Mouse (Mus musculus) kidney, embryonic 14.5 days (tissue): Measurements from ENCODE around the gene Fibp. TPM values are rescaled to one million over a fixed set of nuclear protein-coding genes. Genes with fewer than 3 reads are reported as not detected.
A peak's percentile ranks its signal among the peaks of the same experiment; 100 is the strongest.

Source experiments
- ATAC-seq: fragments of 200-750 bp; cut with Nextera tagmentation; 2 replicates; pipeline ENCODE4 v1.8.0; 2017; ENCODE audit warnings: moderate number of reproducible peaks, mild to moderate bottlenecking, moderate TSS enrichment, moderate library complexity; ENCODE audit not compliant: low FRiP score, low TSS enrichment
- H3K27ac ChIP-seq: fragments of 300-500 bp; sonication (generic); 2 replicates; pipeline ENCODE4 v1.5.1; 2014; ENCODE audit warnings: low read depth, mild to moderate bottlenecking, low read length, moderate library complexity, mixed read lengths
- H3K27me3 ChIP-seq: fragments of 300-500 bp; sonication (generic); 2 replicates; pipeline ENCODE4 v1.6.1; 2014; ENCODE audit warnings: mild to moderate bottlenecking, low read length; ENCODE audit not compliant: control insufficient read depth, insufficient read depth
- H3K36me3 ChIP-seq: fragments of 300-500 bp; sonication (generic); 2 replicates; pipeline ENCODE4 v1.6.1; 2014; ENCODE audit warnings: low read length, mixed read lengths; ENCODE audit not compliant: control insufficient read depth, insufficient read depth
- H3K4me1 ChIP-seq: fragments of 300-500 bp; sonication (generic); 2 replicates; pipeline ENCODE4 v1.6.1; 2014; ENCODE audit warnings: low read length, mixed read lengths; ENCODE audit not compliant: control insufficient read depth, insufficient read depth
- H3K4me2 ChIP-seq: fragments of 300-500 bp; sonication (generic); replicated peaks from 2 replicates; pipeline ENCODE4 v1.6.1; 2014; ENCODE audit warnings: low read depth, mild to moderate bottlenecking, low read length
- H3K4me3 ChIP-seq: fragments of 300-500 bp; sonication (generic); 2 replicates; pipeline ENCODE4 v1.5.1; 2014; ENCODE audit warnings: mild to moderate bottlenecking, low read length
- H3K9ac ChIP-seq: fragments of 300-500 bp; sonication (generic); 2 replicates; pipeline ENCODE4 v1.6.1; 2014; ENCODE audit warnings: low read depth, mild to moderate bottlenecking, low read length, moderate library complexity
- H3K9me3 ChIP-seq: fragments of 300-500 bp; sonication (generic); 2 replicates; pipeline ENCODE4 v1.6.1; 2016; ENCODE audit warnings: low read length; ENCODE audit not compliant: control insufficient read depth
- WGBS: fragments of 180-500 bp; shearing (Covaris S2); extraction: QIAGEN DNeasy Blood & Tissue Kit; methylation state at CpG from one replicate; pipeline ENCODE4 v1.1.7; 2014; 5-methylcytosine and 5-hydroxymethylcytosine counted together
- polyA plus RNA-seq: library from polyadenylated mRNA; unstranded; fragments of >200 nt; fragmentation: Nextera tagmentation; extraction: Ambion mirVana; gene quantifications from 2 replicates; pipeline ENCODE4 v1.2.1, GENCODE M21; 2014

Gene Fibp
- polyA plus RNA-seq, 1 experiment from 2014 or later: 122 TPM

DNA sequence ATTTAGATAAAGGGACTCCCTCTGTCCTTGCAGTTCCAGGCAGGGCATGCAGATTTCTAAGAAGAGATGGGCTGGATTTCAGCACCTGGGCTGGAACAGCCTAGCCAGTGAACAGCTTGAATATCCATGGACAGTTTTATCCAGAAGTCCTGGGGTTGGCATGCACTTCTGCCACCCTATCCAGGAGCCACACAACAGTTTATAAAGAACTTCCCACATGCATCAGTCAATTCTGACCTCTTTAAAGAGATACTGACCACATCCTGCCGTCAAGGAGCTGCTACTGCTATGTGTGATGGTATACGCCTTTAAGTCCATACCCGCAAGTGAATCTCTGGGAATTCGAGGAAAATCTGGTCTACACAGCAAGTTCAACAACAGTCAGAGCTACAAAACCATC lies 31.2 kb upstream of the Fibp start:
- ATAC-seq: no peak
- no peak overlapping the region for H3K27ac ChIP-seq
- no peak overlapping the region for H3K9ac ChIP-seq
- H3K4me2 ChIP-seq: no peak overlapping the region
- H3K4me3 ChIP-seq: no peak overlapping the region
- peaks cover 30% of the 10 kb centered on the region for H3K4me1 ChIP-seq
- peaks cover 15% of the 10 kb centered on the region for H3K36me3 ChIP-seq
- H3K9me3 ChIP-seq: no peaks in the 10 kb centered on the region
- H3K27me3 ChIP-seq: no peaks in the 10 kb centered on the region
- WGBS: 88% methylated on average over 4 of the region's 4 CpGs

GRCm38 (mm10) chr19:5429806-5430205 lies 30.6 kb upstream of the Fibp start:
- no peak overlapping the region for H3K9ac ChIP-seq
- 82% methylated on average over 8 of the region's 8 CpGs for WGBS
- H3K4me2 ChIP-seq: no peak overlapping the region
- H3K4me1 ChIP-seq: peaks cover 30% of the 10 kb centered on the region
- no peaks in the 10 kb centered on the region for H3K27me3 ChIP-seq
- no peak overlapping the region for H3K4me3 ChIP-seq
- H3K36me3 ChIP-seq: peaks cover 15% of the 10 kb centered on the region
- no peak for ATAC-seq
- H3K27ac ChIP-seq: no peak overlapping the region
- no peaks in the 10 kb centered on the region for H3K9me3 ChIP-seq

- H3K9ac ChIP-seq: no peak overlapping the region
- peaks cover 15% of the 10 kb centered on the region for H3K36me3 ChIP-seq
- no peaks in the 10 kb centered on the region for H3K9me3 ChIP-seq
- 100% methylated on average over 1 of the region's 1 CpGs for WGBS
- no peak overlapping the region for H3K4me3 ChIP-seq
- H3K27me3 ChIP-seq: no peaks in the 10 kb centered on the region
- peaks cover 30% of the 10 kb centered on the region for H3K4me1 ChIP-seq
- H3K27ac ChIP-seq: no peak overlapping the region
- no peak overlapping the region for H3K4me2 ChIP-seq
- ATAC-seq: no peak
These were observed 30.0 kb upstream of the Fibp start for GRCm38 (mm10) chr19:5430408-5430807.

DNA sequence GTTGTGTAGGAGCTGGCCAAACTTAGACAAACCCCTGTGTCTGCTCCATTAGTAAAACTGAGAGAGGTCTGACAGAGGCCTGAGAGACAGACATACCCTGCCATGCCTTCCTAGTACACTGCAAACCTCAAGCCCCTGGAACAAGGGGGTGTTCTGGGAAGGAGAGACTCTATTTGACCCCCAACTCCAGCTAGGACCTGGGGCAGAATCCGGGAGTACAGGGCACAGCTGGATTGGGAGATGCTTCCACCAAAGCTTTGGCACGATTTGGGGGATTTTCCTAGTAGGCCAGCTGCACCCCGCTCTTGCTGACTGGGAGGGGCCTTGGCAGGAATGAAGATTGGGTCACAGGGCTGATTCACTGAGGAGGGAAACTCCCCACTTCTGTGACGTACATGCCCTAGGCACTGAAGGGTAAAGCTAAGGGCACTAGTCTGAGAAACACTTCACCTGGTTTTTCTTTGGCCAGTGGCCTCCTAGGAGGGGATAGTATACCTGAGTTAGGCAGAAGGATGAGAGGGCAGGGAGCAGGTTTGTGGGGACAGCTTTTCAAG lies 28.4 kb upstream of the Fibp start:
- 76% methylated on average over 4 of the region's 4 CpGs for WGBS
- ATAC-seq: no peak

GRCm38 (mm10) chr19:5432992-5433852 lies 27.2 kb upstream of the Fibp start:
- Histone ChIP-seq H3K9ac (peak overlapping the region; percentile 46), H3K4me2 (peak overlapping the region; percentile 60), H3K27ac (peak overlapping the region; percentile 61), H3K4me1 (peaks cover 18% of the 10 kb centered on the region), H3K4me3 (peak overlapping the region; percentile 26), H3K27me3 (no peaks in the 10 kb centered on the region), H3K9me3 (no peaks in the 10 kb centered on the region), H3K36me3 (no peaks in the 10 kb centered on the region)
- ATAC-seq: peak; percentile 75
- WGBS: 9% methylated on average over 16 of the region's 16 CpGs

More for the DNA sequence above, 28.4 kb upstream of the Fibp start:
- H3K27ac ChIP-seq: no peak overlapping the region
- H3K9me3 ChIP-seq: no peaks in the 10 kb centered on the region
- H3K4me3 ChIP-seq: no peak overlapping the region
- H3K4me2 ChIP-seq: no peak overlapping the region
- H3K9ac ChIP-seq: no peak overlapping the region
- peaks cover 18% of the 10 kb centered on the region for H3K4me1 ChIP-seq
- H3K27me3 ChIP-seq: no peaks in the 10 kb centered on the region
- H3K36me3 ChIP-seq: peaks cover 3% of the 10 kb centered on the region

GRCm38 (mm10) chr19:5433951-5434350 lies 26.5 kb upstream of the Fibp start:
- peak overlapping the region; percentile 60; the same call in 1 of the 2 replicates for H3K4me2 ChIP-seq
- H3K36me3 ChIP-seq: no peaks in the 10 kb centered on the region
- H3K27me3 ChIP-seq: no peaks in the 10 kb centered on the region
- H3K4me3 ChIP-seq: no peak overlapping the region
- peaks cover 18% of the 10 kb centered on the region for H3K4me1 ChIP-seq
- H3K9me3 ChIP-seq: no peaks in the 10 kb centered on the region
- no peak overlapping the region for H3K27ac ChIP-seq
- 65% methylated on average over 7 of the region's 7 CpGs for WGBS
- ATAC-seq: no peak
- no peak overlapping the region; the same call in 1 of the 2 replicates for H3K9ac ChIP-seq

DNA sequence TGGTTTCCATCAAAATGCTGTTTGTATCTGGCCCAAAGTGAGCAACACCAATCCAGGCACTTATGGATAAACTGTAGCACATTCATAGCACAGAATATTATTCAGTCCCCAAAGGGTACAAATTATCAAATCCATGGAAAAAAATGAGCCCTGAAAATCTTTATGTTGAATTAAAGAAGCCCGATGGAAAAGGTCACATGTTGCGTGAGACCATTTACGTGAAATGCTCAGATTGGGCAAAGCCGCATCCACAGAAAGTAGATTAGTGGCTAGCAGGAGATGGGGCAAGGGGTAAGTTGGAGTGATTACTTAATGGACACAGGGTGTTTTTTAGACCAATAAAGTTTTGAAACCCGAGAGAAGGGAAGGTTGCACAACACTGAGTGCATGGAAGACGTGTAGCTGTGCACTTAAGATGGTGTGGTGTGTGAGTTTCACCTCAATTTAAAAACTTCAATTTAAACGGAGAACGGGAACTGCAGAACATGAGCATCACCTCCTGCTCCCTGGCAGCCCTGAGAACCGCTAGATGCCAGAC lies 16.0 kb upstream of the Fibp start:
- 63% methylated on average over 9 of the region's 9 CpGs for WGBS
- no peaks in the 10 kb centered on the region for H3K36me3 ChIP-seq
- peaks cover 27% of the 10 kb centered on the region for H3K27me3 ChIP-seq
- ATAC-seq: no peak
- H3K9me3 ChIP-seq: no peaks in the 10 kb centered on the region; the same call in 1 of the 2 replicates
- H3K9ac ChIP-seq: no peak overlapping the region
- no peaks in the 10 kb centered on the region; the same call in 1 of the 2 replicates for H3K4me1 ChIP-seq
- no peak overlapping the region for H3K27ac ChIP-seq
- H3K4me2 ChIP-seq: no peak overlapping the region
- H3K4me3 ChIP-seq: no peak overlapping the region

DNA sequence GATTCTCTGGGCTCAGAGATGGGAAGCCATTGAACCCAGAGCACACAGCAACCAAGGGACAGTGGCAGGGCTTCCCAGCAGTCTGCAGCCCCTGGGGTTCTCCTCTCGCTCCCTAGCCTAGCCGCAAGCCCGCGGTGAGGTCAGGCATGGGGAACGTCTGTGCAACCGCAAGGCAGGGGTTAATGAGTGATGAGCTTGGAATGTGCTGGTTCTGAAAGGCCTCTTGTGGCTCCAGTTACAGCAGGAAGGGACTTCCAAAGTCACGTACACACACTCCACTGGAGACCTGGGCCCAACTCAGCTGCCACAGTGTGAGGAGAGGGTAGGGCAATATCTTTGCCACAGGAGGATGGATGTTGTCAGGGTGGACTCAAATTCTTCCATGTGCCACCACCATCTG lies 15.5 kb upstream of the Fibp start:
- Histone ChIP-seq H3K4me1 (no peaks in the 10 kb centered on the region; the same call in 1 of the 2 replicates), H3K27me3 (peaks cover 30% of the 10 kb centered on the region), H3K9ac (no peak overlapping the region), H3K4me2 (no peak overlapping the region), H3K4me3 (no peak overlapping the region), H3K9me3 (no peaks in the 10 kb centered on the region; the same call in 1 of the 2 replicates), H3K36me3 (no peaks in the 10 kb centered on the region), H3K27ac (no peak overlapping the region)
- no peak for ATAC-seq
- WGBS: 31% methylated on average over 7 of the region's 7 CpGs

GRCm38 (mm10) chr19:5445747-5446146 lies 14.7 kb upstream of the Fibp start:
- 83% methylated on average over 5 of the region's 5 CpGs for WGBS
- peaks cover 30% of the 10 kb centered on the region for H3K27me3 ChIP-seq

More at GRCm38 (mm10) chr19:5445747-5446146, 14.7 kb upstream of the Fibp start:
- no peak for ATAC-seq
- H3K4me1 ChIP-seq: no peaks in the 10 kb centered on the region; the same call in 1 of the 2 replicates
- no peak overlapping the region for H3K4me3 ChIP-seq
- H3K36me3 ChIP-seq: no peaks in the 10 kb centered on the region
- H3K27ac ChIP-seq: no peak overlapping the region
- no peak overlapping the region for H3K4me2 ChIP-seq
- H3K9me3 ChIP-seq: no peaks in the 10 kb centered on the region
- H3K9ac ChIP-seq: no peak overlapping the region
